Mouse (Mus musculus) limb, embryonic 15.5 days (tissue): ENCODE data around the gene 1700020A23Rik. TPM values are rescaled to one million over a fixed set of nuclear protein-coding genes. Genes with fewer than 3 reads are reported as not detected.

Experiments used
- polyA plus RNA-seq: library from polyadenylated mRNA; unstranded; fragments of >200 nt; fragmentation: Nextera tagmentation; extraction: Ambion mirVana; gene quantifications from 2 replicates; pipeline ENCODE4 v1.2.1, GENCODE M21; 2015

1700020A23Rik gene
- polyA plus RNA-seq, 1 experiment from 2014 or later = not detected

Other genes with a start within 250 kb of the 1700020A23Rik start
- 535 and 561 TPM in 2 replicates for gene Snrpb, start 225.9 kb upstream of the 1700020A23Rik start, polyA plus RNA-seq
- not detected in 2 replicates for gene Tmc2, start 210.1 kb upstream of the 1700020A23Rik start, polyA plus RNA-seq
- 252 and 261 TPM in 2 replicates for gene Nop56, start 130.8 kb upstream of the 1700020A23Rik start, polyA plus RNA-seq
- gene Idh3b, start 120.7 kb upstream of the 1700020A23Rik start, polyA plus RNA-seq = 144 and 154 TPM in 2 replicates
- 2.6 and 2.8 TPM in 2 replicates for gene Ebf4, start 110.1 kb upstream of the 1700020A23Rik start, polyA plus RNA-seq
- gene Cpxm1, start 7.7 kb upstream of the 1700020A23Rik start, polyA plus RNA-seq = 145 and 151 TPM in 2 replicates
- gene Gm28372, start within 50 bp of the 1700020A23Rik start, polyA plus RNA-seq = not detected in 2 replicates
- 0.14 and 0.15 TPM in 2 replicates for gene Tmem239, start 1.2 kb downstream of the 1700020A23Rik start, polyA plus RNA-seq
- gene Vps16, start 19.1 kb downstream of the 1700020A23Rik start, polyA plus RNA-seq = 94.2 and 106 TPM in 2 replicates
- 16.2 and 17.2 TPM in 2 replicates for gene Pced1a, start 19.4 kb downstream of the 1700020A23Rik start, polyA plus RNA-seq
- gene Ptpra, start 45.0 kb downstream of the 1700020A23Rik start, polyA plus RNA-seq = 86.6 and 106 TPM in 2 replicates
- gene Mrps26, start 158.5 kb downstream of the 1700020A23Rik start, polyA plus RNA-seq = 93.6 and 101 TPM in 2 replicates
- not detected in 2 replicates for gene Oxt, start 170.9 kb downstream of the 1700020A23Rik start, polyA plus RNA-seq
- not detected in 2 replicates for gene Avp, start 177.3 kb downstream of the 1700020A23Rik start, polyA plus RNA-seq
- 13.2 and 14.1 TPM in 2 replicates for gene Fastkd5, start 224.8 kb downstream of the 1700020A23Rik start, polyA plus RNA-seq
- 10.8 and 11.0 TPM in 2 replicates for gene Ubox5, start 224.8 kb downstream of the 1700020A23Rik start, polyA plus RNA-seq
- 4.0 and 4.5 TPM in 2 replicates for gene Lzts3, start 237.5 kb downstream of the 1700020A23Rik start, polyA plus RNA-seq